Mouse (Mus musculus) frontal cortex, adult (tissue): ENCODE measurements around the gene Scn1a.

ENCODE experiments used
- ATAC-seq: cut with Nextera tagmentation; 2 replicates; pipeline ENCODE4 v1.9.2; 2017; ENCODE audit warnings: mild to moderate bottlenecking, moderate library complexity, mixed read lengths; ENCODE audit not compliant: low TSS enrichment

Gene Scn1a

DNA sequence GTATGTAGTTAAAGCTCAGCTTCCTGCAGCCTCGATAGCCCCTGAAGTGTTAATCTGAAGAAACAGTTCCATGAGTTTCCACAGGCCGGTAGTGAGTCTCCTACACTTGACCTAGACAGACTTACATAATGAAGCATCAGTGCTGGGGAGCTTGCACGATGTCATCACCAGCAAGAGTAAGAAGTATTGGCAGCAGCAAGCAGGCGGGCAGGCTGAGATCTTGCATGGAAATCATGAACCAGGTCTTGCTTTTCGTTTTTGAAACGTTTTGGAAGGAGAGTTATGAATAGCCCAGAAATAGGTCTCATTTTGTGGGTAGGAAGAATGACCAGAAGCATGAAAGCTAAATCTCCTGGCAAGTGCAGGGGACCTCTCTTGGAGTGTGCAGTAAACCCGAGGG is at the start of gene Scn1a:
Gene Scn1a, minus strand, starts transcription at position 130 of the 400 bp plus-strand sequence.
- ATAC-seq = peak; percentile 82

- no peak for ATAC-seq
These were observed 37.8 kb upstream of the Scn1a start for GRCm38 (mm10) chr2:66478395-66478794.

GRCm38 (mm10) chr2:66473181-66473822 is 32.7 kb upstream of the Scn1a start:
- ATAC-seq = peak; percentile 62; the same call in 1 of the 2 replicates

DNA sequence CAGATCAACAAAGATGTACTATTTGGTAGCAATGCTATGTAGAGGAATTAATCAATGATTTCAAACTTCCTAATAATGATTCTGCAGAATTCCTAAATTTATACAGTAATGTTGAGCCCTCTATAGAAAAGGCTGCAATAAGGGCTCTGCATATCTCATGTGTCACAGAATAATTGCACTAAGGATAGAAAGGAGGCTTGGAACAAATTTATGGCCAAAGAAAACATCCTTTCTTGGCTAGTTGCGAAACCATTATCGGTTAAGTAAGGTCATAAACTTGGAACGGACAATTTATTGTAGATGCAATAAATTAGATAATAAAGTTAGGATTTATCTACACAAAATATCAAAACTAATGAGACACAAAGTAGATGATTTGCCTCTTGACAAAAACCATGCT is 24.8 kb upstream of the Scn1a start:
- no peak for ATAC-seq

DNA sequence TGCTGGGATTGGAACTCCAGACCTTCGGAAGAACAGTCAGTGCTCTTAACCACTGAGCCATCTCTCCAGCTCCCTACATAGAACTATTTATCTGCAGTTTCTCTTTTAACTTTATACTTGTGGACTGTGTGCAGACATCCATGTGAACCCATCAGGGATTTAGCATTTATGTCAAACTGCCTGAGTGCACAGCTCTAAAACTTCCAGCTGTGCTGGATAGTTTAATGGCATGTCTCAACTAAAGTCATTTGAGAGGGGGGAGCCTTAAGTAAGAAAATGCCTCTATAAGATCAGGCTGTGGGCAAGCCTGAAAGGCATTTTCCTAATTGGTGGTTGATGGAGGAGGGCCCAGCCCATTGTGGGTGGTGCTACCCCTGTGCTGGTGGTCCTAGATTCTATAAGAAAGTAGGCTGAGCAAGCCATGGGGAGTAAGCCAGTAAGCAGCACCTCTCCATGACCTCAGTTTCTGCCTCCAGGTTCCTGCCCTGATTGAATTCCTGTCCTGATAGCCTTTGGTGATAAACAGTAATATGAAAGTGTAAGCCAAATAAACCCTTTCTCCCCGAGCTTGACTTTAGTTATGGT is 24.3 kb upstream of the Scn1a start:
- no peak for ATAC-seq

- no peak for ATAC-seq
These were observed 23.3 kb upstream of the Scn1a start for GRCm38 (mm10) chr2:66463916-66464315.

DNA sequence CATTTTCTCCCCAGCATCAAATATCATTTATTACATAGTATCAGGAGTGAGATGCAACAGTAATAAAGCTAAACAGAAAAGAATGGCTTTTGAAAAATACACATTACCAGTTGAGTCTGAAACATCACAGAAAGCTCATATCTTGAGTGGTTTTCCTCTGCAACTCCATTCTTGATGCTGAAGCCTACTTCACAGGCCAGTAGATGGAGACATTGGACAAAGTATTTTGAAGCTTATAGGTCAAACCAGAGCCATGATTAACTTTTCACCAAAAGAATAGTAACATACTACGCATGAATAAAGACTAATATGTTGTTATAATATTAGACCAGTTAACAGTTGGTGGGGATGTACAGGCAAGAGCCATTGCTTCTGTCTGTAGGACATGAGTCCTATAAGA is 21.8 kb upstream of the Scn1a start:
- ATAC-seq = no peak

GRCm38 (mm10) chr2:66439764-66440471 is 722 bp downstream of the Scn1a start:
- peak; percentile 62 for ATAC-seq

GRCm38 (mm10) chr2:66436286-66436685 is 4.4 kb downstream of the Scn1a start:
- ATAC-seq = no peak

DNA sequence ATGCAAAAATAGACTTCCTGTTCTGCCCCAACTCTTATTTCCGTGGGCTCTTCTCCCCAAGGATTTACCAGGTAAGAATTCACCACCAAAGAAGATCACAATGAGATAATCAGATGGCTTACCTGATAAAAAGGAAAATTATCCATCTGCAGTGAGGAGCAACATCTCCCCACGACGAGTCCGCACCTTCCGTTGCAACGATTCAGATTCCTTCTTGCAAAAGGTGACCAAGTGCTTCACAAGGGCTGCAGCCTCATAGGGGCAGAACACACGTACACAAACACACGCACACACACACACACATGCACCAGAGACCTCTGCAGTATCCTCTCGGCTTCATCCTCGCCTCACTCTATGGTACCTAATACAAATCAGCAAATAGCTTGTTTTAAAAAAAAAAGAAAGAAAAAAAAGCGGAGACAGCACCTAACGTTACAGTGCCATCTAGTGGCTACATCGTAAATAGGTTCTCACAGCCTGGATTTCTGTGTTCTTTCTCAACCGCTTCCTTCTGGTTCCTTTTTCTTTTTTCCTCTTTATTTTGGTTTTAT is 30.8 kb downstream of the Scn1a start:
- peak; percentile 29 for ATAC-seq

GRCm38 (mm10) chr2:66408899-66409739 is 31.5 kb downstream of the Scn1a start:
- ATAC-seq = no peak

- ATAC-seq = peak; percentile 44
These were observed 32.2 kb downstream of the Scn1a start for GRCm38 (mm10) chr2:66408456-66408855.

DNA sequence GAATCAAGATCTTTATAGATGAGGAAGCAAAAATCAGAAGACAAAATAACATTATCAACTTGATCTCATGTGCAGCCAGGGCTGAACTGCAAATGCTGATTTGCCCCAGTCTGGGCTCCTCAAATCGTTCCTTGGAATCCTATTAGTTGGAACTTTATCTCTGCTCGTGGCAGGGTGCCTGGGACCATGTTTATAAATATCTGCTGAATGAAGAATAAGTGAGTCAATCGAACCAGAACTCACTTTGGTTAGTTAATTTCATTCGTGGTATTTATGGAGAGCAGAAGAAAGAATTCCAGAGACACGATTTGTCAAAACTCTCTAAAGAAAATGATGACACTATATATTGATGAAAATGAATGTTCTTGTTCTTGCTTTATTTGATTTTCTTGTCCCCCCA is 48.1 kb downstream of the Scn1a start:
- peak; percentile 20; the same call in 1 of the 2 replicates for ATAC-seq

DNA sequence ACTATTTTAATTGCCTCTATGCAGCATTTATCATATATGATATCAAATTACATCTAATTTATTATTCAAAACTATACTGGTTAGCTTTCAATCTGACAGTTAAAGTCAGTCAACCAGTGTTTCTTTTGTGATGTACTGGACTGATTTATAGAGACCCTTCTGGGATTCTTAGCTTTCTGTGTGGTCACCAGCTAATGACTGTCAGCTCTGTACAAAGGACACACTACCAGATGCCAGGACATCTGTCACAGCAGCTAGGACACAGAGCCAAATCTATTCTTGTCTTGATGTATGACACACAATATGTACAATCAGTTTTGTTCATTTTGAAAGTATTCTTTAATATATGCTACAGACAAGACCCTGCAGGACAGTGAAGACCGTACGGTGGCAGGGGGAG is 72.7 kb downstream of the Scn1a start:
- ATAC-seq = no peak

GRCm38 (mm10) chr2:66350590-66350989 is 90.0 kb downstream of the Scn1a start:
- peak; percentile 42 for ATAC-seq

DNA sequence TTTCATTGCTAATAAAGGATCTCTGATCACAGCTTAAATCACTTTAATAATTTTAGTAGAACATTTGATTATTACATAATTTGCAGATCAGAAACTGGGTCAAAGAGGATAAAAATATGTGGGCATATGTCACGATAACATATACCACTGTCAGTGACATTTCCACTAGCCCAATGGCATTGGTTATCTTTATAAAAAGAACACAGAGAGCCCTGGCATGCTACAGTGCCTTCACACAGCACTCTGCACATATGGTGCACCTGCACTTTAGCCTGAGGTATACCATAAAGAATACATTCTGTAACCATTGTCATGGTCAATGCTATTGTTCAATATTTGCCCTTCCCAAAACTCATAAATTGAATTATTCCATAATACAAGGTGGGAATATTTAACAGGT is 94.0 kb downstream of the Scn1a start:
- ATAC-seq = no peak

- peak; percentile 82 for ATAC-seq
These were observed 94.5 kb downstream of the Scn1a start for GRCm38 (mm10) chr2:66346181-66346580.

GRCm38 (mm10) chr2:66337406-66337805 is 103.2 kb downstream of the Scn1a start:
- no peak for ATAC-seq

DNA sequence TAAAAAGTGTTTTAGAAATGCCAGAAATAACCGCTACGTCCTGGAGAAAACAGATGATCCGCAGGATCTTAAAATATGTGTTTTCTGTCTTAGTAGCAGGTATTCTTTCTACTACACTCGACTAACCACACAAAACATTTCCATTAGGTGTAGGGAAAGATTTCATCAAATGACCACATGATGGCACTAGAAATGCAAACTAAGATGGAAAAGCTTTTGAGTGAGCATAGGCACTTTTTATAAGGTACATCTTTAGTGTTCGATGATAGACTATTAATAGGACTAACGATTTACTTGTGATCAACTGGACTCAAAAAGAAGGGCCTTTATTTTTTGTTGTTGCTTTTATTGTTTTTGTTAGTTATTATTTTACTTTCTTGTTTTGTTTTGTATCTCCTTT is 104.2 kb downstream of the Scn1a start:
- ATAC-seq = peak; percentile 88

- ATAC-seq = no peak
These were observed 168.1 kb downstream of the Scn1a start for GRCm38 (mm10) chr2:66272551-66272950.

DNA sequence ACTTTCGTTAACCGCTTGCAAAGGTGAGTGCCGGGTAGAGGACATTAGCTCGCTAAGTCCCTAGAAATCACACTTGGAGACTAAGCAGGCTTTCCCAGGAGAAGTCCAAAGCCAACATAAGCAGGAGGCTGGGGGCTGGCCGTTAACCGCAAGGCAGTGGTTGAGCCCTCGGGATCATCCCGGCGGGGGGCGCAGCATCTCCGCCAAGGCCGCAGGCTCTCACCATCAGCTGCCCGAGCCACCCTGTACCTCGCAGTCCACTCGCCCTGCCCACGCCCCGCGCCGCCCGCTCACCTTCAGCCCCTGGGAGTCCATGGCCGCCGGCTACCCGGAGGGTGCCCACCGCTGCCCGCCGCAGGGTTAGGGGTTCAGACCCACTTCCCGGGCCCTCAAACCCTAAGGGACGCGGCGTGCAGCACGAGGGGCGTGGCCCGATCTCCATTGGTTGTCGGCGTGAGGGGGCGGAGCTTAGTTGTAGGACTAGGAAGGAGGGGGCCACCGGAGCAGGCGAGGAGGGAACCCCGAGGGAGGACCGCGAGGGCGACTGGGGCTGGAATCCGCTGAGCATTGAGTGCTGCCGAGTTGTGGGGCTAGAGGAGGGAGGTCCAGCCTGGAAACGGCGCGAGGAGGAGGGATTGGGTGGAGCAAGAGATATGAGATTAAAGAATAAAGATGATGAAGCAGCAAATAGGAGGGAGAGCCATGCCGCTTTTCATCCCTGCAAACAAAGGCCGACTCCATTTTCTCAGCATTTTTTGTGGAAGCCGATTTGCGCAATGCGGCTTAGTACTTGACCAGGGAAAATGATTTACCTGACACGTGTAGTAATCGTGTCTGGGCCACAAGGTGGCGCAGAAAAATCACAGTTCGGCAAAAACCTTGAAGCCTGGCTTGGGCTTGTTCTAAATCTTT is 184.2 kb downstream of the Scn1a start, which contains the start of gene Ttc21b:
Gene Ttc21b, minus strand, starts transcription at position 398 of the 912 bp plus-strand sequence.
- ATAC-seq = peak; percentile 96
